Mouse (Mus musculus) thymus, adult 2 months (tissue): Measurements from ENCODE around the gene Plekha8.

Experiments
- CTCF ChIP-seq: fragments of 200-500 bp; IDR thresholded peaks from 2 replicates; pipeline ENCODE4 v1.5.1; 2012; ENCODE audit warnings: mild to moderate bottlenecking, control low read depth, low read length, moderate library complexity, borderline replicate concordance; ENCODE audit not compliant: control insufficient read depth, poor library complexity, insufficient read depth; ENCODE audit errors: extremely low read depth
- POLR2A ChIP-seq: fragments of 200-500 bp; IDR thresholded peaks from 2 replicates; pipeline ENCODE4 v1.6.1; 2012; ENCODE audit warnings: mild to moderate bottlenecking, low read length, control low read depth, moderate library complexity; ENCODE audit not compliant: control insufficient read depth, poor library complexity, insufficient read depth; ENCODE audit errors: extremely low read depth

DNA sequence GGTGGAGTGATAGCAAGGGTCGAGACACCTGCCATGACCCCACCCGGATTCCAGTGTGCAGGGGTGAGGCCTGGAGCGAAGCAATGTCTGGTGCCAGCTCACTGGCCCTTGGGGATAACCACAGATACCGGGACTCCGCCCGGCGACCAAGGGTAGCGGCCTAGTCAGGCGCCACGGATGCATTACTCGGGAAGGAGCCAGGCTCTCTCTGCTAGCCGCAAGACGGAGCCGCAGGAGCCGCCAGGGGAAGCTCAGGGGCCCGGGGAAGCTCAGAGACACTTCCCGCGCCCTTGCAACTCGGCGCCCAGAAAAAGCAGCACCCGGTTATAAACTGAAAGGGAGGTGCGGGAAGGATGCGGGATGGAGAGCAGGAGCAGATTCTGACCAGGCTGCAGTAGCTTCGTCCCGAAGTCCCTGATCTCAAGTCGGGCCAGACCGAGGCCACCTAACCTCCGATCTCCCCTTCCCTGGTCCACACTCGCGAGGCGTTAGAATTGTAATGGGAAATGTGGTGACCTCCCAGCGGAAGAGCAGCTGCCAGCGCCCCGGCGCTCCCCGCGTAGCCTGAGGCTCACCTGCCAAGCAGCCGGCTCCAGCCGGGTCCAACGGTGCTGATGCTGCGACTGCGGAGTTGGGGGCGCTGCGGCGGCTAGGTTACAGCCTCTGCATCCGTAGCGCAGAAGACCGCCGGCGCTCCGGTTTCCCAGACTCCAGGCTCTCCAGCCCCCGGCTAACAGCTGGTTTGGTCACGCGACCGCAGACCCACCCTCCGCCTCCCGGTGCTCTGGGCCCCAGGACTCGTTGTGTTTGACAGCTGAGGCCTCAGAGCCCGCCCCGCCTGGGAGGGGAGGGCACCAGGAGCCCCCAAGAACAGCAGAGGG is 29.0 kb upstream of the Plekha8 start, which contains the start of gene Scrn1:
- TF ChIP-seq POLR2A (no peak), CTCF (no peak)
